Mouse (Mus musculus) myocyte (in vitro differentiated cells): ENCODE data around the gene Rab11fip4. TPM values are rescaled to one million over a fixed set of nuclear protein-coding genes. Genes with fewer than 3 reads are reported as not detected.

Experiments
- H3K27me3 ChIP-seq: one replicate; pipeline ENCODE4 v1.6.1; 2011; ENCODE audit not compliant: control insufficient read depth, insufficient read depth, insufficient read length
- H3K36me3 ChIP-seq: one replicate; pipeline ENCODE4 v1.6.1; 2011; ENCODE audit not compliant: control insufficient read depth, insufficient read depth
- H3K4me2 ChIP-seq: one replicate; pipeline ENCODE4 v1.6.1; 2011; ENCODE audit warnings: low read depth, control low read depth
- H3K4me3 ChIP-seq: one replicate; pipeline ENCODE4 v1.5.1; 2011; ENCODE audit warnings: mild to moderate bottlenecking, control low read depth, moderate library complexity
- H3K79me2 ChIP-seq: one replicate; pipeline ENCODE4 v1.6.1; 2011; ENCODE audit not compliant: control insufficient read depth, insufficient read depth
- H3ac ChIP-seq: one replicate; pipeline ENCODE4 v1.6.1; 2011; ENCODE audit not compliant: control insufficient read depth, insufficient read length
- CEBPB ChIP-seq: IDR thresholded peaks from 2 replicates; pipeline ENCODE4 v1.6.1; 2011; ENCODE audit warnings: mild to moderate bottlenecking, moderate library complexity; ENCODE audit not compliant: poor library complexity, insufficient read depth, severe bottlenecking
- E2F4 ChIP-seq: IDR thresholded peaks from one replicate; pipeline ENCODE4 v1.6.1; 2011; ENCODE audit warnings: mild to moderate bottlenecking, control low read depth, moderate library complexity; ENCODE audit not compliant: insufficient read depth
- MAX ChIP-seq: IDR thresholded peaks from one replicate; pipeline ENCODE4 v1.6.1; 2011; ENCODE audit warnings: low read depth, mild to moderate bottlenecking, control low read depth
- MYOD1 ChIP-seq, 3 experiments: IDR thresholded peaks; one replicate each; pipeline ENCODE4 v1.6.1; 2011; ENCODE audit warnings: control low read depth in 2 of 3, low read depth in 2 of 3, mild to moderate bottlenecking in 2 of 3, moderate library complexity in 1 of 3; ENCODE audit not compliant: insufficient read length in 2 of 3, control insufficient read depth in 1 of 3
- MYOG ChIP-seq, 3 experiments: IDR thresholded peaks; one replicate each; pipeline ENCODE4 v1.6.1; 2011; ENCODE audit warnings: control low read depth in 2 of 3, low read depth in 2 of 3, mild to moderate bottlenecking in 2 of 3; ENCODE audit not compliant: insufficient read length in 2 of 3, control insufficient read depth in 1 of 3, insufficient read depth in 1 of 3
- POLR2A ChIP-seq: IDR thresholded peaks from one replicate; pipeline ENCODE4 v1.6.1; 2011; ENCODE audit warnings: low read depth, mild to moderate bottlenecking, control low read depth, moderate library complexity; ENCODE audit not compliant: insufficient read length
- POLR2AphosphoS2 ChIP-seq: IDR thresholded peaks from one replicate; pipeline ENCODE4 v1.6.1; 2011; ENCODE audit warnings: low read depth, control low read depth; ENCODE audit not compliant: insufficient read length
- REST ChIP-seq: IDR thresholded peaks from one replicate; pipeline ENCODE4 v1.6.1; 2011; ENCODE audit warnings: mild to moderate bottlenecking, control low read depth, moderate library complexity; ENCODE audit not compliant: insufficient read depth, insufficient read length
- SRF ChIP-seq: IDR thresholded peaks from one replicate; pipeline ENCODE4 v1.6.1; 2011; ENCODE audit warnings: low read depth; ENCODE audit not compliant: control insufficient read depth, insufficient read length
- TCF12 ChIP-seq: IDR thresholded peaks from one replicate; pipeline ENCODE4 v1.6.1; 2011; ENCODE audit warnings: mild to moderate bottlenecking, control low read depth; ENCODE audit not compliant: poor library complexity, insufficient read depth, severe bottlenecking
- TCF3 ChIP-seq: IDR thresholded peaks from one replicate; pipeline ENCODE4 v1.6.1; 2011; ENCODE audit warnings: low read depth, control low read depth; ENCODE audit not compliant: insufficient read length
- USF1 ChIP-seq: IDR thresholded peaks from one replicate; pipeline ENCODE4 v1.6.1; 2011; ENCODE audit warnings: low read depth, mild to moderate bottlenecking, control low read depth, moderate library complexity
- polyA plus RNA-seq: library from polyadenylated mRNA; unstranded; fragments of >200 nt; fragmentation: generic; extraction: Trizol; gene quantifications from one replicate; pipeline ENCODE4 v1.2.1, GENCODE M21; 2012; ENCODE audit warnings: missing spikeins

Gene Rab11fip4
- polyA plus RNA-seq, 1 experiment, result 0.04 TPM

DNA sequence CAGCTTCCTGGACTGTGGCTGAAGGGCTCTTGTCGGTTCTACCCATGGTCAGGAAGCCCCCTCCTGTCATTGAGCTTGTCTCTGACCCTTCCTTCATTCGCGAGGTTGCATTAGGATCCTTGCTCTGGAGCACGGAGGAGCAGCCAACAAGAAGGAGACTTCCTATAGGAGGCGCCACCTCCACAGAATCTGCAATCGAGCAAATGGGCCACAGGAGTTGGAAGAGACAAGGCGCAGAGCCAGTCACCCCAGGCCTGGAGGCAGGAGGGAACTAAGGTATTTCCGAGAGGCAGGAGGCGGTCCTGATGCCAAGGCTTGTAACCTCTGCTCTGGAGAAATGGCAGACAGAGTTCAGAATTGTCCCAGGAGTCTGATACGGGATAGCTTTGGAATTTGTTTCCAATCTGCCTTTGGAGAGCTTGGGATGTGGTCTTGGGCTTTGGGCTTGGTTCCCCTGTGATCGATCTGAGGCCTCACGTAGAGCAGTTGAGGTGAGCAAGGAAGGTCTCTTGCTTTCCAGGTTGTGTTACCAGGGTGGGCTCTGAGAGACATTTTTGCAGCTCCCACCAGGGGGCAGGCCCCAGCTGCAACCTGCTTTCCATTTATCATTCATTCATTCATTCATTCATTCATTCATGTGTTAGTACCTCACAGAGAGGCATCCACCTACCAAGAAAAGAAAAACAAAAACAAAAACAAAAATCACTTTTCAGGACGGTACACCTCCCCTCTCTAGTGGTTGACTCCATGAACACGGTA is 1.5 kb upstream of the Rab11fip4 start:
- H3K36me3 ChIP-seq, result no peaks in the 10 kb centered on the region
- no peak overlapping the region for H3K4me2 ChIP-seq
- peaks cover 47% of the 10 kb centered on the region for H3K27me3 ChIP-seq
- TF ChIP-seq REST, result no peak
- TF ChIP-seq USF1, result no peak
- no peak for TF ChIP-seq TCF3
- TF ChIP-seq MAX, result no peak
- TF ChIP-seq E2F4, result no peak
- TF ChIP-seq MYOG (IDR thresholded peaks at IDR 0.05; ENCODE audit: control insufficient read depth in 1 of 3, insufficient read depth in 1 of 3, insufficient read length in 2 of 3, low read depth in 2 of 3), result no peak
- TF ChIP-seq POLR2A, result no peak
- TF ChIP-seq CEBPB, result no peak
- TF ChIP-seq MYOD1 (IDR thresholded peaks at IDR 0.05; ENCODE audit: control insufficient read depth in 1 of 3, insufficient read length in 2 of 3, low read depth in 2 of 3), result no peak
- TF ChIP-seq SRF, result no peak
- no peak for TF ChIP-seq POLR2AphosphoS2
- TF ChIP-seq TCF12, result no peak
- no peaks in the 10 kb centered on the region for H3K79me2 ChIP-seq
- H3ac ChIP-seq, result no peak overlapping the region
- no peak overlapping the region for H3K4me3 ChIP-seq

DNA sequence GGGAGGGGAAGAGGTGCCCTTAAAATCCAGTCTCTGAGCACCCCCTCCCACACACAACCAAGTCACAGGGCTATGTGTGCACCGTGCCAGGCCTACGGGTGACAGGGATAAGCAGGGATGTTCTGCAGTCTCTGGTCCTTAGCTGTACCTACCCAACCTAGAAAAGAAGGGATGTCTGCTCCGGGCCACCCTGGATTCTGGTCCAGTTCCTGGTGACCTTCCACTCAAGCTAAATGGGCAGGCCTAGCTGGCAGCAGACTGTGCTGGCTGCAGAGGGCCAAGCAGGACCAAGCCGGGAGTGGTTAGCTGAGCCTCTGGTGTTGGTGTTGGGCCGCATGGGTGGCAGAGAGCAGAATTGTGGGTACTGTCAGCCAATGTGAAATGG is 571 bp downstream of the Rab11fip4 start:
- H3K36me3 ChIP-seq, result no peaks in the 10 kb centered on the region
- H3K4me3 ChIP-seq, result no peak overlapping the region
- TF ChIP-seq MAX, result no peak
- no peak for TF ChIP-seq CEBPB
- TF ChIP-seq REST, result no peak
- TF ChIP-seq POLR2A, result no peak
- H3ac ChIP-seq, result no peak overlapping the region
- H3K4me2 ChIP-seq, result no peak overlapping the region
- H3K79me2 ChIP-seq, result no peaks in the 10 kb centered on the region
- H3K27me3 ChIP-seq, result peaks cover 47% of the 10 kb centered on the region

DNA sequence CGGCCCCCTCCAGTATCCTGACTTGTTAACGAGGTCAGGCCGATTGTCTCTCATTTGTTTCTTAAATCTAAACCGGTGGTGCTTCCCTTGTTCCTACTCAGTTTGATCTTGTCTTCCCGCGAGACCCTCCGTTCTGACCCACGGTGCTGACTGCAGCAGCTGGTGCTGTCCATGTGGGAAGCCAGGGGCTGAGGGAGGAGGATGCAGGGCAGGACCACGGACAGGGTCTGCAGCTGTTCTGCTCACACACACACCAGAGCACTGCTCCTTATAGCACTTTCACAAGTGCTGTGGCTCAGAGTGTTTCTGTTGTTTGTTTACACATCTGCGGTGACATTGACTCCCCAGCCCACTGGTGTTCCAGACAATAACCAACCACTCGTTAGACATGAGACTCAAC is 2.5 kb downstream of the Rab11fip4 start:
- no peaks in the 10 kb centered on the region for H3K79me2 ChIP-seq
- peaks cover 55% of the 10 kb centered on the region for H3K27me3 ChIP-seq
- no peak overlapping the region for H3K4me3 ChIP-seq
- H3K36me3 ChIP-seq, result no peaks in the 10 kb centered on the region
- no peak overlapping the region for H3ac ChIP-seq
- H3K4me2 ChIP-seq, result no peak overlapping the region
- TF ChIP-seq SRF (no peak), TCF3 (peak; percentile 90), POLR2A (no peak), CEBPB (no peak), USF1 (no peak), REST (peak; percentile 100), MAX (no peak), MYOG (IDR thresholded peaks at IDR 0.05; ENCODE audit: control insufficient read depth in 1 of 3, insufficient read depth in 1 of 3, insufficient read length in 2 of 3, low read depth in 2 of 3) (peak; percentile 77 to 99 (median 98)), POLR2AphosphoS2 (no peak), MYOD1 (IDR thresholded peaks at IDR 0.05; ENCODE audit: control insufficient read depth in 1 of 3, insufficient read length in 2 of 3, low read depth in 2 of 3) (peak; percentile 94 to 99 (median 99)), TCF12 (peak; percentile 59), E2F4 (no peak)

DNA sequence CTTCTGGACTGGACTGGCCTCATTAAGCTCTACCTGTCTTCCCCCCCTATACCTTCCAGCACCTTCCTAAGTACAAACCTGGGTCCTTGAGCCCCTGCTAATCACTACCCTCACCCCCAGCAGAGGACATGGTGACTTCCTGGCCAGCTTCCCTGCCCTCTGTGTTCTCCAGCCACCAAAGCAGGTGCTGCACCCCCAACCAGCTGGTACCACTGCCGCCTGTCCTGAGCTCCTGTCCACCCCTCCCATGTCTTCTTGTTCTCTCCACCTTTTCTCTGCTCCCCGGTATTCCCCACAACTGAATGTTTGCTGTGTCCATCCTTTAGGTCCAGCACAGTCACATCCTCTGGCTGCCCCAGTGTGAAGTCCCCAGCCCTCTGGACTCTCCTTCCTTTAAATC is 19.4 kb downstream of the Rab11fip4 start:
- no peak for TF ChIP-seq POLR2AphosphoS2
- peak in 2 of 3 experiments; percentile 41 to 72 for TF ChIP-seq MYOD1 (IDR thresholded peaks at IDR 0.05; ENCODE audit: control insufficient read depth in 1 of 3, insufficient read length in 2 of 3, low read depth in 2 of 3)
- no peak for TF ChIP-seq MAX
- peak in 1 of 3 experiments; percentile 54 for TF ChIP-seq MYOG (IDR thresholded peaks at IDR 0.05; ENCODE audit: control insufficient read depth in 1 of 3, insufficient read depth in 1 of 3, insufficient read length in 2 of 3, low read depth in 2 of 3)
- no peak for TF ChIP-seq CEBPB
- no peak for TF ChIP-seq E2F4
- H3K27me3 ChIP-seq, result no peaks in the 10 kb centered on the region
- H3K4me2 ChIP-seq, result peak overlapping the region; percentile 86
- H3ac ChIP-seq, result no peak overlapping the region
- H3K79me2 ChIP-seq, result no peaks in the 10 kb centered on the region
- H3K4me3 ChIP-seq, result no peak overlapping the region
- no peaks in the 10 kb centered on the region for H3K36me3 ChIP-seq

DNA sequence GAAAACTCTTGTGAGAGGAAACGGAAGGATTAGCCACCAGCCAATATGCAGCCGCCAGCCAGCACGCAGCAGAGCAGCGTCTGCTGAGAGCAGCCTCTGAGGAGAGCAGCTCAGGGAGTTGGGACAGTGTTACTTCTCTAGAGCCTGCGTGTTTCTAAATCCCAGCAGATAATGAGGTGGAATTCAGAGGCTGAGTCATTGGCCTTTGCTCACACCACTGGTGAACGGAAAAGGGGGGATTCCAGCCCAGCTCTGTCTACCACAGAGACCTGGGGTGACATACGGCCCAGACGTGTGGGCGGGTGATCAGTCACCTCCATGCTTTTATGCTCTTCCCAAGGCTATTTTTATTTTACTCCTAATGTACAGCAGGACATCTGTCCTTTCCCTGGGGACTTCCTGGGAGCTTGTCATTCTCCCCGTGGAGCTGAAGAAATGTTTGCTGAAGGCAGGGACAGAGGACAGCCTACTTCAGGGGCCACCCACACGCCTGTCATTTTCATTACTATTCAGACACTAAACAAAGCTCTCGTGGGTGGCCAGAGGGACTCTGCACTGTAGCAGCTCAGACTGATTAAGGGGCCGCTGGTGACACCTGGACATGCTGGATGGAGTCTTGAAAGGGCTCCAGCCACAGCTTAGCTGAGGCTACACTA is 20.1 kb downstream of the Rab11fip4 start:
- Histone ChIP-seq H3K4me3 (no peak overlapping the region), H3K4me2 (peak overlapping the region; percentile 86), H3K79me2 (no peaks in the 10 kb centered on the region), H3K27me3 (no peaks in the 10 kb centered on the region), H3ac (no peak overlapping the region), H3K36me3 (no peaks in the 10 kb centered on the region)
- TF ChIP-seq TCF12 (no peak), E2F4 (no peak), MYOD1 (IDR thresholded peaks at IDR 0.05; ENCODE audit: control insufficient read depth in 1 of 3, insufficient read length in 2 of 3, low read depth in 2 of 3) (no peak), SRF (no peak), CEBPB (no peak), POLR2A (no peak), MYOG (IDR thresholded peaks at IDR 0.05; ENCODE audit: control insufficient read depth in 1 of 3, insufficient read depth in 1 of 3, insufficient read length in 2 of 3, low read depth in 2 of 3) (no peak), POLR2AphosphoS2 (no peak), REST (no peak), USF1 (no peak), MAX (no peak), TCF3 (no peak)
